Mouse (Mus musculus) liver, adult 2 months (tissue): ENCODE data around the gene Slc27a5.

ENCODE experiments used
- CTCF ChIP-seq: fragments of 200-500 bp; IDR thresholded peaks from 2 replicates; pipeline ENCODE4 v1.5.1; 2011; ENCODE audit warnings: low read depth, low read length, control low read depth
- POLR2A ChIP-seq: fragments of 200-500 bp; IDR thresholded peaks from 2 replicates; pipeline ENCODE4 v1.6.1; 2011; ENCODE audit warnings: low read length, control low read depth; ENCODE audit not compliant: insufficient read depth; ENCODE audit errors: extremely low read depth

GRCm38 (mm10) chr7:13041256-13041655, 43.3 kb upstream of the Slc27a5 start:
- TF ChIP-seq CTCF, result no peak
- no peak for TF ChIP-seq POLR2A
